ENCODE assay signal across 9 mouse cellular contexts in genomic region chr4:62582365-62583264, GRCm38 (mm10). TPM values are rescaled to one million over a fixed set of nuclear protein-coding genes. Genes with fewer than 3 reads are reported as not detected.
DNase-seq lines count a peak whose midpoint lies in the region; ATAC-seq lines count a peak whose summit lies in the region.
"Had no signal": no experiment of that assay in that cellular context is flagged by ENCODE, and none has a peak within 500 bp of the region (broad histone marks: within the 10 kb centered on the region; RNA-seq: fewer than 3 reads in every experiment).

No protein-coding gene starts in this region.

- no peaks in the 10 kb centered on the region for H3K9me3 ChIP-seq in heart, embryonic 10.5 days
- H3K9me3 ChIP-seq in forebrain, embryonic 16.5 days (ENCODE audit: control insufficient read depth, low read length) = no peaks in the 10 kb centered on the region
- H3K9me3 ChIP-seq in kidney, embryonic 14.5 days (ENCODE audit: control insufficient read depth, low read length) = no peaks in the 10 kb centered on the region
- no peaks in the 10 kb centered on the region for H3K9me3 ChIP-seq in limb, embryonic 12.5 days
- H3K9me3 ChIP-seq in neural tube, embryonic 11.5 days (ENCODE audit: control insufficient read depth, low read length) = no peaks in the 10 kb centered on the region
- H3K9me3 ChIP-seq: megakaryocyte, embryonic 14.5 days had no signal

- H3K36me3 ChIP-seq in heart, embryonic 10.5 days = no peaks in the 10 kb centered on the region
- H3K36me3 ChIP-seq in forebrain, embryonic 16.5 days (ENCODE audit: control insufficient read depth, insufficient read depth) = no peaks in the 10 kb centered on the region
- no peaks in the 10 kb centered on the region for H3K36me3 ChIP-seq in kidney, embryonic 14.5 days (ENCODE audit: control insufficient read depth, insufficient read depth, low read length)
- H3K36me3 ChIP-seq in limb, embryonic 12.5 days = no peaks in the 10 kb centered on the region
- no peaks in the 10 kb centered on the region for H3K36me3 ChIP-seq in neural tube, embryonic 11.5 days (ENCODE audit: control insufficient read depth, insufficient read depth, low read length)

- peak overlapping the region; percentile 83 for H3K4me2 ChIP-seq in forebrain, embryonic 16.5 days (ENCODE audit: low read length)
- H3K4me2 ChIP-seq in kidney, embryonic 14.5 days (replicated peaks; ENCODE audit: low read depth, low read length) = peak overlapping the region; percentile 68
- peak overlapping the region; percentile 84 for H3K4me2 ChIP-seq in limb, embryonic 12.5 days
- H3K4me2 ChIP-seq in neural tube, embryonic 11.5 days (ENCODE audit: low read depth) = peak overlapping the region; percentile 86

- peaks cover 16% of the 10 kb centered on the region for H3K4me1 ChIP-seq in heart, embryonic 10.5 days
- peaks cover 47% of the 10 kb centered on the region for H3K4me1 ChIP-seq in forebrain, embryonic 16.5 days (replicated peaks; ENCODE audit: control insufficient read depth, insufficient read depth, low read length)
- peaks cover 18% of the 10 kb centered on the region for H3K4me1 ChIP-seq in kidney, embryonic 14.5 days (ENCODE audit: control insufficient read depth, insufficient read depth, low read length)
- peaks cover 25% of the 10 kb centered on the region for H3K4me1 ChIP-seq in limb, embryonic 12.5 days (replicated peaks)
- H3K4me1 ChIP-seq in neural tube, embryonic 11.5 days (ENCODE audit: control insufficient read depth, insufficient read depth, low read length) = peaks cover 14% of the 10 kb centered on the region

- intact Hi-C loops in heart, postnatal 25 days (cut with DNase I) = no loop called here

- H3K4me3 ChIP-seq in heart, embryonic 10.5 days = peak overlapping the region; percentile 63
- peak overlapping the region; percentile 56 for H3K4me3 ChIP-seq in forebrain, embryonic 16.5 days (replicated peaks; ENCODE audit: low read length)
- peak overlapping the region; percentile 44 for H3K4me3 ChIP-seq in kidney, embryonic 14.5 days (ENCODE audit: low read length)
- H3K4me3 ChIP-seq in limb, embryonic 12.5 days (replicated peaks) = peak overlapping the region; percentile 47
- peak overlapping the region; percentile 50 for H3K4me3 ChIP-seq in neural tube, embryonic 11.5 days (ENCODE audit: low read depth, low read length)

- DNase-seq in heart, embryonic 10.5 days (ENCODE audit: low spot score) = no peak
- DNase-seq in heart, postnatal 25 days (ENCODE audit: low spot score) = no peak
- DNase-seq in brain, embryonic 18.5 days (ENCODE audit: low read depth, low spot score) = peak; percentile 79
- peak; percentile 63 for DNase-seq in neural tube, embryonic 11.5 days (ENCODE audit: low spot score)
- DNase-seq in natural killer cell, adult 2 months (ENCODE audit: low spot score in 2 of 2) = no peak

- 35% methylated on average over 18 of the region's 18 CpGs for WGBS in heart, embryonic 10.5 days
- WGBS in forebrain, embryonic 16.5 days = 9% methylated on average over 18 of the region's 18 CpGs
- WGBS in kidney, embryonic 14.5 days = 14% methylated on average over 18 of the region's 18 CpGs
- WGBS in limb, embryonic 12.5 days = 19% methylated on average over 18 of the region's 18 CpGs
- WGBS in neural tube, embryonic 11.5 days = 28% methylated on average over 18 of the region's 18 CpGs

- peak overlapping the region; percentile 69 for H3K9ac ChIP-seq in forebrain, embryonic 16.5 days (replicated peaks; ENCODE audit: low read depth, low read length)
- peak overlapping the region; percentile 63; the same call in 1 of the 2 replicates for H3K9ac ChIP-seq in kidney, embryonic 14.5 days (ENCODE audit: low read depth, low read length)
- no peak overlapping the region for H3K9ac ChIP-seq in limb, embryonic 12.5 days (replicated peaks)
- H3K9ac ChIP-seq in neural tube, embryonic 11.5 days (ENCODE audit: low read length) = peak overlapping the region; percentile 53

- peaks cover 87% of the 10 kb centered on the region for H3K27me3 ChIP-seq in heart, embryonic 10.5 days (ENCODE audit: insufficient read depth, poor library complexity, severe bottlenecking)
- no peaks in the 10 kb centered on the region; the same call in 1 of the 2 replicates for H3K27me3 ChIP-seq in forebrain, embryonic 16.5 days (replicated peaks; ENCODE audit: control insufficient read depth, insufficient read depth, low read length)
- H3K27me3 ChIP-seq in kidney, embryonic 14.5 days (ENCODE audit: control insufficient read depth, insufficient read depth, low read length) = peaks cover 9% of the 10 kb centered on the region; the same call in 1 of the 2 replicates
- H3K27me3 ChIP-seq in limb, embryonic 12.5 days = peaks cover 45% of the 10 kb centered on the region
- no peaks in the 10 kb centered on the region for H3K27me3 ChIP-seq in neural tube, embryonic 11.5 days (ENCODE audit: control insufficient read depth, insufficient read depth, low read length)

- peak overlapping the region; percentile 74 for H3K27ac ChIP-seq in heart, embryonic 10.5 days
- peak overlapping the region; percentile 88 for H3K27ac ChIP-seq in forebrain, embryonic 16.5 days (ENCODE audit: low read length)
- peak overlapping the region; percentile 91; the same call in 1 of the 2 replicates for H3K27ac ChIP-seq in kidney, embryonic 14.5 days (ENCODE audit: low read depth, low read length)
- H3K27ac ChIP-seq in limb, embryonic 12.5 days = no peak overlapping the region
- H3K27ac ChIP-seq in neural tube, embryonic 11.5 days (ENCODE audit: low read depth, low read length) = peak overlapping the region; percentile 60

- peak; percentile 97 for ATAC-seq in forebrain, embryonic 16.5 days
- ATAC-seq in kidney, embryonic 14.5 days (ENCODE audit: low FRiP score, low TSS enrichment) = peak; percentile 18
- ATAC-seq in limb, embryonic 12.5 days (ENCODE audit: insufficient number of reproducible peaks, insufficient read depth, low FRiP score, low TSS enrichment, low read depth) = no peak; the same call in 1 of the 2 replicates
- peak; percentile 86 for ATAC-seq in neural tube, embryonic 11.5 days (ENCODE audit: insufficient read depth, low FRiP score, low TSS enrichment)

RNA-seq across cellular contexts. Expression of gene Rgs3, which starts 23.0 kb away (rescaled TPM):
- 61.4 and 65.4 TPM in 2 replicates for polyA plus RNA-seq in heart, embryonic 10.5 days (2016; fragmentation: Nextera tagmentation; extraction: Ambion mirVana)
- 10 to 100 TPM; 27.9 to 31.2 TPM for total RNA-seq in heart, postnatal 25 days (2021)
- 44.8 and 50.4 TPM in 2 replicates for polyA plus RNA-seq in forebrain, embryonic 16.5 days (2015; fragmentation: Nextera tagmentation; extraction: Ambion mirVana)
- polyA plus RNA-seq in kidney, embryonic 14.5 days (2014; fragmentation: Nextera tagmentation; extraction: Ambion mirVana) = 42.0 and 45.7 TPM in 2 replicates
- 38.7 and 43.3 TPM in 2 replicates for polyA plus RNA-seq in limb, embryonic 12.5 days (2016; fragmentation: Nextera tagmentation; extraction: Ambion mirVana)
- 29.4 and 31.6 TPM in 2 replicates for polyA plus RNA-seq in neural tube, embryonic 11.5 days (2014; fragmentation: Nextera tagmentation; extraction: Ambion mirVana)

RNA-seq across cellular contexts. Expression of gene 4933430I17Rik, which starts 57.4 kb away (rescaled TPM):
- 0.36 and 0.49 TPM in 2 replicates for polyA plus RNA-seq in heart, embryonic 10.5 days (2016; fragmentation: Nextera tagmentation; extraction: Ambion mirVana)
- total RNA-seq in heart, postnatal 25 days (2021) = under 1 TPM; 0.18 to 0.22 TPM
- 0.58 and 0.61 TPM in 2 replicates for polyA plus RNA-seq in forebrain, embryonic 16.5 days (2015; fragmentation: Nextera tagmentation; extraction: Ambion mirVana)
- 0.49 and 1.0 TPM in 2 replicates for polyA plus RNA-seq in kidney, embryonic 14.5 days (2014; fragmentation: Nextera tagmentation; extraction: Ambion mirVana)
- polyA plus RNA-seq in limb, embryonic 12.5 days (2016; fragmentation: Nextera tagmentation; extraction: Ambion mirVana) = 0.73 and 0.93 TPM in 2 replicates
- 0.92 and 1.0 TPM in 2 replicates for polyA plus RNA-seq in neural tube, embryonic 11.5 days (2014; fragmentation: Nextera tagmentation; extraction: Ambion mirVana)

RNA-seq across cellular contexts. Expression of gene Pole3, which starts 57.7 kb away (rescaled TPM):
- polyA plus RNA-seq in heart, embryonic 10.5 days (2016; fragmentation: Nextera tagmentation; extraction: Ambion mirVana) = 72.1 and 87.4 TPM in 2 replicates
- 10 to 100 TPM; 17.3 to 18.4 TPM for total RNA-seq in heart, postnatal 25 days (2021)
- polyA plus RNA-seq in forebrain, embryonic 16.5 days (2015; fragmentation: Nextera tagmentation; extraction: Ambion mirVana) = 81.6 and 92.0 TPM in 2 replicates
- polyA plus RNA-seq in kidney, embryonic 14.5 days (2014; fragmentation: Nextera tagmentation; extraction: Ambion mirVana) = 89.5 and 104 TPM in 2 replicates
- polyA plus RNA-seq in limb, embryonic 12.5 days (2016; fragmentation: Nextera tagmentation; extraction: Ambion mirVana) = 95.3 and 96.9 TPM in 2 replicates
- polyA plus RNA-seq in neural tube, embryonic 11.5 days (2014; fragmentation: Nextera tagmentation; extraction: Ambion mirVana) = 108 and 109 TPM in 2 replicates

Comparison
In these comparisons a context has a peak if more than half of its experiments do, and no peak if none do; other contexts are left out.
1. DNase-seq: peak in brain, embryonic 18.5 days (single experiment) and neural tube, embryonic 11.5 days (single experiment); none in heart, embryonic 10.5 days (single experiment), heart, postnatal 25 days (single experiment) and natural killer cell, adult 2 months (0 of 2).
2. Peak in every context shown above with its lines, with median percentiles within 50 percentile points of each other: H3K4me3 ChIP-seq and H3K4me2 ChIP-seq.